Comparison of ENCODE assay signal across 8 mouse cellular contexts in the genomic region with DNA sequence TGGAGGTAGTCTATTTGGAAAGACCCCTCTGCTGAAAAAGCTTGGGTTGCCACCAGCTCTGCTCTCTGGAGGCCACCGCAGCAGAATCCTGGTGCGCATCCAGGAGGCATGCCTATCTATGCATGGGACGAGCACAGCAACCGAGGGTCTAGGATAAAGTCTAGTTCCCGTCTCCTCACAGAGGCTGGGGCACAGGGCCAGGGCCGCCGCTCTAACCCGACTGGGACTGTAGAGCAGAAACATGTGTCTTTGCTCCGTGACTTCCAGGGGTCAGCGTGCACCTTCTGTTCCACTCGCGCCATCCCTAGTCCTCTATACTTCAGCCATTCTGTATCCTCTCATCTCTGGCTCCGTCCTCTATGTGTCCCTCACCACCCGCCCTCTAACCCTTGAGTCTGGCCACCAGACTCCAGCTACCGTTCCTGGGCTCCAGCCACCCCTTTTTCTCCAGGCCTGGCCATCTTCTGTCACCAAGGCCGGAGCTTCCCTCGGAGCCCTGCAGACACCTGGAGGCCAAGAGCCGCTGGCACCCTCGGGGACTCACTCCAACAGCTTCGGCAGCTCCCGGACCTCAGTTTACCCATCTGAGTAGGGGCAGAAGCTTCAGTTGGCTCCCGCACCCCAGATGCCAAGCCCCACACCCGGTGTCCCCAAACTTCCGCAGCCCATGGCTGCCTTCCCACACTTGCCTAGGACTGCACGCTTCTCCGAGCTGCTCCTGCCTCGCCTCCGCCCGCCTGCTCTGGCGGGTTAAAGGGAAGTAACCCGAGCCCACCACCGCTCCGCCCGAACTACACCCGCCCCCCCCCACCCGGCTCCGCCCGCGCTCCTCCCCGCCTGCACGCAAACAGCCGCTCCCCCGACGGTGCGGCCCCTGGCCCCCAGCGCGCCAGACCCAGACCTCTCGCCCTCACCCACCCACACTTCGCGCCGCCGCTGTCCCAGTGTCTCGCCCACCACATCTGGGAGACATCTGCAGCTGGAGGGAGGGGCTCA. TPM values are rescaled to one million over a fixed set of nuclear protein-coding genes. Genes with fewer than 3 reads are reported as not detected.
DNase-seq lines count a peak whose midpoint lies in the region; ATAC-seq lines count a peak whose summit lies in the region.

No protein-coding gene starts in this region.

- peak overlapping the region; percentile 64; the same call in 1 of the 2 replicates for H3K9ac ChIP-seq in heart, embryonic 11.5 days (ENCODE audit: low read depth, low read length)
- H3K9ac ChIP-seq in limb, embryonic 11.5 days (ENCODE audit: low read length) = peak overlapping the region; percentile 65
- peak overlapping the region; percentile 32 for H3K9ac ChIP-seq in midbrain, embryonic 12.5 days (replicated peaks)

- H3K9me3 ChIP-seq in heart, embryonic 11.5 days (replicated peaks; ENCODE audit: control insufficient read depth, low read length) = no peaks in the 10 kb centered on the region
- H3K9me3 ChIP-seq in limb, embryonic 11.5 days (ENCODE audit: control insufficient read depth, low read length) = no peaks in the 10 kb centered on the region
- H3K9me3 ChIP-seq in midbrain, embryonic 12.5 days = no peaks in the 10 kb centered on the region

- WGBS in heart, embryonic 11.5 days (ENCODE audit: insufficient replicate concordance) = 6% methylated on average over 53 of the region's 53 CpGs
- 6% methylated on average over 47 of the region's 53 CpGs for WGBS in limb, embryonic 11.5 days
- WGBS in midbrain, embryonic 12.5 days = 11% methylated on average over 50 of the region's 53 CpGs

- DNase-seq in heart, adult 11 months = peak; percentile 97
- no peak for DNase-seq in heart, adult 8-10 months (ENCODE audit: low spot score)
- DNase-seq in embryo, embryonic 11 days = peak; percentile 86
- peak; percentile 86 for DNase-seq in limb, embryonic 11.5 days (ENCODE audit: low spot score)
- no peak for DNase-seq in layer of hippocampus, adult 9-10 months (ENCODE audit: low spot score)

- peak overlapping the region; percentile 90 for H3K4me2 ChIP-seq in heart, embryonic 11.5 days
- peak overlapping the region; percentile 86 for H3K4me2 ChIP-seq in limb, embryonic 11.5 days (ENCODE audit: low read depth, severe bottlenecking)
- peak overlapping the region; percentile 60 for H3K4me2 ChIP-seq in midbrain, embryonic 12.5 days (replicated peaks)

- peak; percentile 66; the same call in 1 of the 2 replicates for ATAC-seq in heart, embryonic 11.5 days (replicated peaks; ENCODE audit: insufficient number of reproducible peaks, low FRiP score, low TSS enrichment)
- ATAC-seq in limb, embryonic 11.5 days (ENCODE audit: insufficient number of reproducible peaks, low FRiP score, low TSS enrichment, low read depth) = peak; percentile 88
- ATAC-seq in midbrain, embryonic 12.5 days (ENCODE audit: low FRiP score, low read depth) = no peak
- no peak for ATAC-seq in erythroid progenitor cell, adult 5-6 weeks (replicated peaks; ENCODE audit: low FRiP score, poor library complexity, severe bottlenecking)

- no peaks in the 10 kb centered on the region for H3K36me3 ChIP-seq in heart, embryonic 11.5 days (ENCODE audit: control insufficient read depth, insufficient read depth, low read length)
- H3K36me3 ChIP-seq in limb, embryonic 11.5 days (ENCODE audit: control insufficient read depth, insufficient read depth, low read length) = no peaks in the 10 kb centered on the region
- no peaks in the 10 kb centered on the region for H3K36me3 ChIP-seq in midbrain, embryonic 12.5 days

- peaks cover 5% of the 10 kb centered on the region; the same call in 1 of the 2 replicates for H3K27me3 ChIP-seq in heart, embryonic 11.5 days (ENCODE audit: control insufficient read depth, insufficient read depth, low read length)
- H3K27me3 ChIP-seq in limb, embryonic 11.5 days (ENCODE audit: control insufficient read depth, insufficient read depth, low read length) = no peaks in the 10 kb centered on the region
- peaks cover 33% of the 10 kb centered on the region for H3K27me3 ChIP-seq in midbrain, embryonic 12.5 days

- H3K4me1 ChIP-seq in heart, embryonic 11.5 days (ENCODE audit: control insufficient read depth, insufficient read depth, low read length) = peaks cover 15% of the 10 kb centered on the region
- H3K4me1 ChIP-seq in limb, embryonic 11.5 days (ENCODE audit: control insufficient read depth, insufficient read depth, low read length) = peaks cover 11% of the 10 kb centered on the region; the same call in 1 of the 2 replicates
- 0 out of 2 replicates have a peak, but pooled peaks cover 7% of the 10 kb centered on the region for H3K4me1 ChIP-seq in midbrain, embryonic 12.5 days

- peak overlapping the region; percentile 50 for H3K4me3 ChIP-seq in heart, embryonic 11.5 days (ENCODE audit: low read depth, low read length)
- peak overlapping the region; percentile 44 for H3K4me3 ChIP-seq in limb, embryonic 11.5 days (ENCODE audit: low read depth, low read length)
- H3K4me3 ChIP-seq in midbrain, embryonic 12.5 days = peak overlapping the region; percentile 37

- H3K27ac ChIP-seq in heart, embryonic 11.5 days (ENCODE audit: low read depth, low read length) = no peak overlapping the region
- H3K27ac ChIP-seq in limb, embryonic 11.5 days (replicated peaks; ENCODE audit: low read depth, low read length) = peak overlapping the region; percentile 71
- H3K27ac ChIP-seq in midbrain, embryonic 12.5 days (replicated peaks) = no peak overlapping the region

RNA-seq across cellular contexts. Expression of a gene that starts 13.1 kb away (rescaled TPM):
- 10 to 100 TPM in 3 of 4 experiments, 1 to 10 TPM in 1; 9.2 to 16.4 (median 10.3) TPM for total RNA-seq in heart, adult 8-10 months (2022)
- 7.7 and 9.9 TPM in 2 replicates for polyA plus RNA-seq in heart, embryonic 11.5 days (2014; fragmentation: Nextera tagmentation; extraction: Ambion mirVana)
- polyA plus RNA-seq in limb, embryonic 11.5 days (2014; fragmentation: Nextera tagmentation; extraction: Ambion mirVana) = 13.1 and 14.0 TPM in 2 replicates
- polyA plus RNA-seq in midbrain, embryonic 12.5 days (2016; fragmentation: Nextera tagmentation; extraction: Ambion mirVana) = 2.0 and 2.3 TPM in 2 replicates
- not detected in 2 replicates for total RNA-seq in erythroid progenitor cell, adult 5-6 weeks (2015; ENCODE audit: low replicate concordance)
- total RNA-seq in erythroid progenitor cell, adult 5-6 weeks (2017; ENCODE audit: low replicate concordance) = not detected in 2 replicates

RNA-seq across cellular contexts. Expression of a gene that starts 37.2 kb away (rescaled TPM):
- total RNA-seq in heart, adult 8-10 months (2022) = under 1 TPM in 3 of 4 experiments, not detected in 1; 0.22 to 0.23 (median 0.22) TPM
- polyA plus RNA-seq in heart, embryonic 11.5 days (2014; fragmentation: Nextera tagmentation; extraction: Ambion mirVana) = 0.48 and 0.67 TPM in 2 replicates
- polyA plus RNA-seq in limb, embryonic 11.5 days (2014; fragmentation: Nextera tagmentation; extraction: Ambion mirVana) = 0.13 and 0.32 TPM in 2 replicates
- polyA plus RNA-seq in midbrain, embryonic 12.5 days (2016; fragmentation: Nextera tagmentation; extraction: Ambion mirVana) = 0.20 and 0.46 TPM in 2 replicates
- not detected in 2 replicates for total RNA-seq in erythroid progenitor cell, adult 5-6 weeks (2015; ENCODE audit: low replicate concordance)
- total RNA-seq in erythroid progenitor cell, adult 5-6 weeks (2017; ENCODE audit: low replicate concordance) = not detected in 2 replicates

RNA-seq across cellular contexts. Expression of a gene that starts 54.2 kb away (rescaled TPM):
- not detected for total RNA-seq in heart, adult 8-10 months (2022)
- polyA plus RNA-seq in heart, embryonic 11.5 days (2014; fragmentation: Nextera tagmentation; extraction: Ambion mirVana) = 0.17 TPM in 1 of 2 replicates, not detected in the other
- not detected in 2 replicates for polyA plus RNA-seq in limb, embryonic 11.5 days (2014; fragmentation: Nextera tagmentation; extraction: Ambion mirVana)
- not detected in 2 replicates for polyA plus RNA-seq in midbrain, embryonic 12.5 days (2016; fragmentation: Nextera tagmentation; extraction: Ambion mirVana)
- total RNA-seq in erythroid progenitor cell, adult 5-6 weeks (2015; ENCODE audit: low replicate concordance) = not detected in 2 replicates
- not detected in 2 replicates for total RNA-seq in erythroid progenitor cell, adult 5-6 weeks (2017; ENCODE audit: low replicate concordance)

Comparison
In these comparisons a context has a peak if more than half of its experiments do, and no peak if none do; other contexts are left out.
1. DNase-seq: peak in heart, adult 11 months (single experiment), embryo, embryonic 11 days (single experiment) and limb, embryonic 11.5 days (single experiment); none in heart, adult 8-10 months (single experiment) and layer of hippocampus, adult 9-10 months (single experiment).
2. ATAC-seq: peak in heart, embryonic 11.5 days (single experiment) and limb, embryonic 11.5 days (single experiment); none in midbrain, embryonic 12.5 days (single experiment) and erythroid progenitor cell, adult 5-6 weeks (single experiment).
3. Peak in every context shown above with its lines, with median percentiles within 50 percentile points of each other: H3K4me2 ChIP-seq, H3K4me3 ChIP-seq and H3K9ac ChIP-seq.